In the genomic region with DNA sequence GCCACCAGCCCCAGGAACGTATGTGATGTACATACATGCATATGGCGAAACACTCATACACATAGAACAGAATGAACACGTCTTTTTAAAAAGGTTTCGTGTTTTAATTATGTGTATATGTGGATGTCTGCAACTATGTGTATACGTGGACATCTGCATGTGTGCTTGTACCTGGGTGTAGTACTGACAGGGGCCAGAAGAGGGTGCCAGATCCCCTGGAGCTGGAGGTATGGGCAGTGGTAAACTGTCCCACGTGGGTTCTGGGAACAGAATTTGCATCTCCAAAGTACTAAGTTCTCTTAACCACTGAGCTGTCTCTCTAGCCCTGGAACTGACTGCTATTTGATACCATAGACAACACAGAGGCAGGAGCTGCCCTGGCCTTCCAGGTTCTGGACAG, we compare ENCODE assay signal across 10 mouse cellular contexts. TPM values are rescaled to one million over a fixed set of nuclear protein-coding genes. Genes with fewer than 3 reads are reported as not detected.
DNase-seq lines count a peak whose midpoint lies in the region; ATAC-seq and TF ChIP-seq lines count a peak whose summit lies in the region.
"Had no signal": no experiment of that assay in that cellular context is flagged by ENCODE, and none has a peak within 500 bp of the region (broad histone marks: within the 10 kb centered on the region; RNA-seq: fewer than 3 reads in every experiment).

No protein-coding gene starts in this region.

- H3K9ac ChIP-seq in lung, embryonic 14.5 days: no peak overlapping the region
- H3K9ac ChIP-seq in liver, adult 2 months (ENCODE audit: low read depth, low read length): no peak overlapping the region
- H3K9ac ChIP-seq: hindbrain, embryonic 15.5 days; neural tube, embryonic 13.5 days had no signal

- no peak overlapping the region for H3K4me3 ChIP-seq in lung, embryonic 14.5 days (ENCODE audit: low read depth, low read length)
- H3K4me3 ChIP-seq in liver, adult 2 months (ENCODE audit: insufficient read depth, low read depth, low read length): no peak overlapping the region
- H3K4me3 ChIP-seq: hindbrain, embryonic 15.5 days; neural tube, embryonic 13.5 days had no signal

- H3K79me2 ChIP-seq in liver, adult 2 months (ENCODE audit: control insufficient read depth, insufficient read depth, low read length): no peaks in the 10 kb centered on the region

- TF ChIP-seq CTCF in lung, embryonic 14.5 days (IDR thresholded peaks at IDR 0.05; ENCODE audit: low read depth): peak; percentile 67
- peak; percentile 34; the same call in 1 of the 2 replicates for TF ChIP-seq CTCF in liver, adult 2 months (IDR thresholded peaks at IDR 0.05; ENCODE audit: low read depth, low read length)

- TF ChIP-seq POLR2A in liver, adult 2 months (IDR thresholded peaks at IDR 0.05; ENCODE audit: extremely low read depth, insufficient read depth, low read length): no peak

- 68% methylated on average over 6 of the region's 6 CpGs for WGBS in lung, embryonic 14.5 days
- WGBS in liver, adult 2 months: 72% methylated on average over 6 of the region's 6 CpGs

- H3K9me3 ChIP-seq in lung, embryonic 14.5 days (ENCODE audit: low read depth, low read length): no peaks in the 10 kb centered on the region
- H3K9me3 ChIP-seq: hindbrain, embryonic 15.5 days; neural tube, embryonic 13.5 days had no signal

- peaks cover 3% of the 10 kb centered on the region; the same call in 1 of the 2 replicates for H3K4me1 ChIP-seq in lung, embryonic 14.5 days (ENCODE audit: insufficient read depth)
- H3K4me1 ChIP-seq in liver, adult 2 months (ENCODE audit: control insufficient read depth, insufficient read depth, low read length): no peaks in the 10 kb centered on the region
- H3K4me1 ChIP-seq: hindbrain, embryonic 15.5 days; neural tube, embryonic 13.5 days had no signal

- DNase-seq in embryo, embryonic 10 days (ENCODE audit: low spot score): peak; percentile 53
- DNase-seq in embryo, embryonic 11 days: no peak
- DNase-seq in lung, embryonic 14.5 days: peak; percentile 58
- DNase-seq in lung, adult 18-20 months: no peak
- DNase-seq in c-Kit-negative CD71-positive TER-119-positive erythroid progenitor cells, embryonic 14.5 days (ENCODE audit: low read depth, low spot score): peak; percentile 12
- DNase-seq in liver, adult 2 months (ENCODE audit: extremely low read depth, low read depth, low spot score): no peak
- peak; percentile 70 for DNase-seq in thymus, postnatal 25 days
- no peak for DNase-seq in retina, postnatal 1 day

- no peak overlapping the region for H3K4me2 ChIP-seq in lung, embryonic 14.5 days
- H3K4me2 ChIP-seq: hindbrain, embryonic 15.5 days; neural tube, embryonic 13.5 days had no signal

- no peak overlapping the region for H3K27ac ChIP-seq in lung, embryonic 14.5 days (ENCODE audit: low read depth)
- no peak overlapping the region for H3K27ac ChIP-seq in liver, adult 2 months (replicated peaks; ENCODE audit: insufficient read depth, low read depth, low read length)
- H3K27ac ChIP-seq: hindbrain, embryonic 15.5 days; neural tube, embryonic 13.5 days had no signal

- H3K27me3 ChIP-seq in lung, embryonic 14.5 days (ENCODE audit: insufficient read depth, low read length): no peaks in the 10 kb centered on the region
- no peaks in the 10 kb centered on the region for H3K27me3 ChIP-seq in liver, adult 2 months (ENCODE audit: control insufficient read depth, insufficient read depth, low read length)
- H3K27me3 ChIP-seq: hindbrain, embryonic 15.5 days; neural tube, embryonic 13.5 days had no signal

- no peaks in the 10 kb centered on the region for H3K36me3 ChIP-seq in lung, embryonic 14.5 days (ENCODE audit: insufficient read depth)
- H3K36me3 ChIP-seq in liver, adult 2 months (ENCODE audit: control insufficient read depth, insufficient read depth, low read length): no peaks in the 10 kb centered on the region
- H3K36me3 ChIP-seq: hindbrain, embryonic 15.5 days; neural tube, embryonic 13.5 days had no signal

- ATAC-seq in lung, embryonic 14.5 days (ENCODE audit: insufficient read depth): no peak

RNA-seq across cellular contexts. Expression of gene Cd2, which starts 30.4 kb away (rescaled TPM):
- polyA plus RNA-seq in lung, embryonic 14.5 days (2014; fragmentation: Nextera tagmentation; extraction: Ambion mirVana): 0.42 TPM in 1 of 2 replicates, not detected in the other
- total RNA-seq in liver, adult 2 months (2014; rRNA removed): 0.87 and 1.0 TPM in 2 replicates
- polyA plus RNA-seq in liver, adult 2 months (2012; rRNA removed): 0.33 and 0.45 TPM in 2 replicates
- polyA plus RNA-seq: hindbrain, embryonic 15.5 days had no signal

RNA-seq across cellular contexts. Expression of gene Igsf3, which starts 58.8 kb away (rescaled TPM):
- polyA plus RNA-seq in lung, embryonic 14.5 days (2014; fragmentation: Nextera tagmentation; extraction: Ambion mirVana): 23.4 and 24.1 TPM in 2 replicates
- total RNA-seq in liver, adult 2 months (2014; rRNA removed): 0.37 and 0.54 TPM in 2 replicates
- 0.24 TPM in 2 replicates for polyA plus RNA-seq in liver, adult 2 months (2012; rRNA removed)

Comparison
In these comparisons a context has a peak if more than half of its experiments do, and no peak if none do; other contexts are left out.
1. DNase-seq: peak in embryo, embryonic 10 days (single experiment), lung, embryonic 14.5 days (single experiment), c-Kit-negative CD71-positive TER-119-positive erythroid progenitor cells, embryonic 14.5 days (single experiment) and thymus, postnatal 25 days (single experiment); none in embryo, embryonic 11 days (single experiment), lung, adult 18-20 months (0 of 2), liver, adult 2 months (single experiment) and retina, postnatal 1 day (single experiment).
2. RNA of gene Igsf3, which starts 58.8 kb away (polyA plus RNA-seq): 23.4 to 24.1 TPM in lung, embryonic 14.5 days; 0.24 TPM in liver, adult 2 months; every median in the first group is over 10 times any median in the second.